Mouse (Mus musculus): ENCODE measurements around the gene Vsig2. TPM values are rescaled to one million over a fixed set of nuclear protein-coding genes. Genes with fewer than 3 reads are reported as not detected.
A peak's percentile ranks its signal among the peaks of the same experiment; 100 is the strongest.

The Vsig2 gene
- polyA plus RNA-seq, 1 experiment from 2014 or later = 18.8 TPM

DNA sequence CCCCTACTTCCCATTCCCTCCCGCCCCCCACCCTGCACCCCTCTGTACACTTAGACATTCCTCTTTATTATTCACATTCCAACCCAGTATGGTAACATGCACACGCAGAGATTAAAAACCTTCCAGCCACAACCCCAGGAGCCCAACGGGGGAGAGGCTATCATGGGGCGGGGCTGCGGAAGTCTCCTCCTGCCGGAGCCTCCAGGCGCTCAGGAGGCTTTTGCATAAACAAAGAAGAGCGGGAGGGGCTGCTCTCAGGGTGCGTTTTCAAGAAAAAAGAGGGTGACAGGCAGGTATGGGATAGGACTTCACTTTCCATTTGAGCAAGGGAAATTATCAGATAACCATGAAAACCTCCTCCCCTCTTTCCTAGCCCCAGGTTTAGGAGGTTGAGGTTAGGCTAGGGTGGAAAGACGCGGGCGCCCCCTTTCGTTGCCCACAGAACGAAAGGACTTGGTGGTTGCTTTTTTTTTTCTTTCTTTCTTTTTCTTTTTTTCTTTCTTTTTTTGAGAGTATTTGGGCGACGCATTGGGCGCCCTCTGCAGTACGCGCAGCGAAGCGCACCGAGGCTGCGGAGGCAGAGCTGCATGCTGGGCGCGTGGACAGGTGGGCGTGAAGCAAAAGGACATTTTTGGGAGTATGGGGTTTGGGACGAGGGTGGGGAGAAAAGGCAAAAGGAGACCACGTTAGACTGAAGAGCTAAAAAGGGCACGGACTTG, 5.6 kb downstream of the Vsig2 start:
- Histone ChIP-seq H3K27me3 (ENCODE audit: insufficient read depth, low read length) (peaks cover 17% of the 10 kb centered on the region), H3K36me3 (ENCODE audit: insufficient read depth) (no peaks in the 10 kb centered on the region), H3K27ac (ENCODE audit: low read depth) (peak overlapping the region; percentile 42; the same call in 1 of the 2 replicates), H3K9ac (peak overlapping the region; percentile 5; the same call in 1 of the 2 replicates), H3K9me3 (ENCODE audit: low read depth, low read length) (no peaks in the 10 kb centered on the region), H3K4me2 (peak overlapping the region; percentile 66), H3K4me1 (ENCODE audit: insufficient read depth) (0 out of 2 replicates have a peak, but pooled peaks cover 5% of the 10 kb centered on the region), H3K4me3 (ENCODE audit: low read depth, low read length) (peak overlapping the region; percentile 32)
- TF ChIP-seq CTCF (IDR thresholded peaks at IDR 0.05; ENCODE audit: low read depth) = peak; percentile 78
- ATAC-seq (ENCODE audit: insufficient read depth) = peak; percentile 67
- DNase-seq = peak; percentile 81
- under 1% methylated on average over 29 of the region's 29 CpGs for WGBS

DNA sequence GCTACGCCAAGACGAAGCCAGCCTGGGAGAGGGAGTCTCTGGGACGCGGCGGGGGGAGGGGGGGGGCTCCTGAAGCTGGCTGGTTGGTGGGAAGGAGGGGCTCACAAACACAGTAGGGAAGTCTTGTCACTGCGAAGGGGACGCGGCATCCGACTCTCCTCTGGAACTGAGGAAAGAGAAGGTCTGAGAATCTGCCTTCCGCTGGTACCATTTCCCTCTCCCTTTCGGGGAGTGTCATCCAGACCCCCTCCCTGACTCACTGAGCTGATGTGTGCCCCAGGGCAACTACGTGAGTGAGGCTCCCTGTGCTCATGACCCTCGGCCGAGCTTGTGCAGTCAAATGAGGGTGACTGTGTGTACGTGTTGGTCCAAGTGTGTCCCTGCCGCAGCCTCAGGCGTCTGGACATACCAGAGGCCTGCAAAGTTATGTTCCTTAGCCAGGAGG, 6.1 kb downstream of the Vsig2 start:
- DNase-seq (no peak), ATAC-seq (ENCODE audit: insufficient read depth) (peak; percentile 33)
- H3K27me3 ChIP-seq (ENCODE audit: insufficient read depth, low read length) = peaks cover 18% of the 10 kb centered on the region
- H3K4me2 ChIP-seq = peak overlapping the region; percentile 66
- no peaks in the 10 kb centered on the region for H3K36me3 ChIP-seq (ENCODE audit: insufficient read depth)
- 13% methylated on average over 17 of the region's 17 CpGs for WGBS
- H3K9me3 ChIP-seq (ENCODE audit: low read depth, low read length) = no peaks in the 10 kb centered on the region
- TF ChIP-seq CTCF (IDR thresholded peaks at IDR 0.05; ENCODE audit: low read depth) = no peak
- no peak overlapping the region for H3K27ac ChIP-seq (ENCODE audit: low read depth)
- H3K4me3 ChIP-seq (ENCODE audit: low read depth, low read length) = peak overlapping the region; percentile 32
- H3K4me1 ChIP-seq (ENCODE audit: insufficient read depth) = 0 out of 2 replicates have a peak, but pooled peaks cover 5% of the 10 kb centered on the region
- no peak overlapping the region for H3K9ac ChIP-seq

DNA sequence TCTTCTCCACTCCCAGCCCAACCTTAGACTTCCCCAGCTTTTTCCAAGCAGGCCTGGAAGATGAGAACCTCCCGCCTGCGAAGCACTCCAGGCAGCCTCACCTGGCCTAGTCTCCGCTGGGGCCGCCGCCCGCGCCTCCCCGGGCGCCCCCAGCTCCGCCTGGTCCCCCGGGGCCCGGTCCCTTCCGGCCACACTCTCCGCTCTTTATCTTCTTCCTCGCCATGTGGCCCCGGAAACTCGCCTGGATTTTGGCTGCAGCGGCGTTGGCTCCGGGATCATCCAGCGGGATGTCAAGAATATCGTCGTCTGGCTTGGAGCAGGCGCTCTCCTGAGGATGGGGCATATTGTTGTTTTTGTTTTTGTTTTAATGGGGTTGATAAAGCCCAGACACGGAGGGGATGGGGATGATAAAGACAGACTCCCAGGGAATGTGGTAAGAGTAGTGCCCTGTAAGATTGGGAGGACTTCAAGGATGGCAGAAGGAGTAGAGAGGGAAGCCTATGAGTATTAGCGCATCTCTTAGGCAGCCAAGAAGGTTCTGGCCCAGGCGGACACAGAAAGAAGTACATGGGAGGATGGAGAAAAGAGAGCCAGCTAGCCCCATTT, 6.9 kb downstream of the Vsig2 start:
- 0 out of 2 replicates have a peak, but pooled peaks cover 5% of the 10 kb centered on the region for H3K4me1 ChIP-seq (ENCODE audit: insufficient read depth)
- no peak overlapping the region for H3K27ac ChIP-seq (ENCODE audit: low read depth)
- DNase-seq (no peak), ATAC-seq (ENCODE audit: insufficient read depth) (no peak)
- TF ChIP-seq CTCF (IDR thresholded peaks at IDR 0.05; ENCODE audit: low read depth) = no peak
- H3K36me3 ChIP-seq (ENCODE audit: insufficient read depth) = no peaks in the 10 kb centered on the region
- 17% methylated on average over 27 of the region's 27 CpGs for WGBS
- H3K9me3 ChIP-seq (ENCODE audit: low read depth, low read length) = no peaks in the 10 kb centered on the region
- H3K27me3 ChIP-seq (ENCODE audit: insufficient read depth, low read length) = peaks cover 26% of the 10 kb centered on the region
- peak overlapping the region; percentile 14; the same call in 1 of the 2 replicates for H3K4me3 ChIP-seq (ENCODE audit: low read depth, low read length)
- peak overlapping the region; percentile 32 for H3K4me2 ChIP-seq
- no peak overlapping the region for H3K9ac ChIP-seq

- DNase-seq (no peak), ATAC-seq (ENCODE audit: insufficient read depth) (no peak)
- no peak overlapping the region for H3K4me3 ChIP-seq (ENCODE audit: low read depth, low read length)
- no peaks in the 10 kb centered on the region for H3K36me3 ChIP-seq (ENCODE audit: insufficient read depth)
- no peak overlapping the region for H3K27ac ChIP-seq (ENCODE audit: low read depth)
- H3K9me3 ChIP-seq (ENCODE audit: low read depth, low read length) = no peaks in the 10 kb centered on the region
- 86% methylated on average over 1 of the region's 1 CpGs for WGBS
- no peak overlapping the region for H3K9ac ChIP-seq
- 0 out of 2 replicates have a peak, but pooled peaks cover 6% of the 10 kb centered on the region for H3K4me1 ChIP-seq (ENCODE audit: insufficient read depth)
- H3K4me2 ChIP-seq = no peak overlapping the region
- TF ChIP-seq CTCF (IDR thresholded peaks at IDR 0.05; ENCODE audit: low read depth) = peak; percentile 37
- peaks cover 33% of the 10 kb centered on the region for H3K27me3 ChIP-seq (ENCODE audit: insufficient read depth, low read length)
These were observed 7.8 kb downstream of the Vsig2 start for GRCm38 (mm10) chr9:37546889-37547288.

- no peak for TF ChIP-seq CTCF (IDR thresholded peaks at IDR 0.05; ENCODE audit: low read depth)
- Histone ChIP-seq H3K4me1 (ENCODE audit: insufficient read depth) (peaks cover 5% of the 10 kb centered on the region; the same call in 1 of the 2 replicates), H3K4me3 (ENCODE audit: low read depth, low read length) (no peak overlapping the region), H3K27me3 (ENCODE audit: insufficient read depth, low read length) (peaks cover 31% of the 10 kb centered on the region), H3K9ac (no peak overlapping the region), H3K9me3 (ENCODE audit: low read depth, low read length) (no peaks in the 10 kb centered on the region), H3K4me2 (no peak overlapping the region), H3K27ac (ENCODE audit: low read depth) (no peak overlapping the region), H3K36me3 (ENCODE audit: insufficient read depth) (no peaks in the 10 kb centered on the region)
- WGBS = 50% methylated on average over 1 of the region's 1 CpGs
- no peak for DNase-seq
- no peak for ATAC-seq (ENCODE audit: insufficient read depth)
These were observed 11.4 kb downstream of the Vsig2 start for GRCm38 (mm10) chr9:37550435-37550834.

GRCm38 (mm10) chr9:37551751-37552531, 12.9 kb downstream of the Vsig2 start:
- DNase-seq = no peak
- TF ChIP-seq CTCF (IDR thresholded peaks at IDR 0.05; ENCODE audit: low read depth) = no peak
- peak overlapping the region; percentile 78 for H3K4me2 ChIP-seq

More at GRCm38 (mm10) chr9:37551751-37552531, 12.9 kb downstream of the Vsig2 start:
- Histone ChIP-seq H3K4me1 (ENCODE audit: insufficient read depth) (peaks cover 5% of the 10 kb centered on the region; the same call in 1 of the 2 replicates), H3K9ac (peak overlapping the region; percentile 30), H3K27ac (ENCODE audit: low read depth) (no peak overlapping the region), H3K36me3 (ENCODE audit: insufficient read depth) (no peaks in the 10 kb centered on the region), H3K27me3 (ENCODE audit: insufficient read depth, low read length) (peaks cover 19% of the 10 kb centered on the region), H3K9me3 (ENCODE audit: low read depth, low read length) (no peaks in the 10 kb centered on the region), H3K4me3 (ENCODE audit: low read depth, low read length) (peak overlapping the region; percentile 42)
- no peak; the same call in 1 of the 2 replicates for ATAC-seq (ENCODE audit: insufficient read depth)
- WGBS = 1% methylated on average over 23 of the region's 23 CpGs

All from lung, embryonic 14.5 days (tissue).